Mouse (Mus musculus) induced T-regulatory cell, adult 2 months (primary cell): ENCODE results near the gene Npy4r.

Experiments
- DNase-seq: peaks from one replicate; pipeline ENCODE4 v3.0.0-alpha.2; 2012; ENCODE audit warnings: low read depth

Gene Npy4r

GRCm38 (mm10) chr14:34152342-34152741 lies at the start of gene Npy4r:
TSS of gene Npy4r (minus strand) at chr14:34152489.
- no peak for DNase-seq

DNA sequence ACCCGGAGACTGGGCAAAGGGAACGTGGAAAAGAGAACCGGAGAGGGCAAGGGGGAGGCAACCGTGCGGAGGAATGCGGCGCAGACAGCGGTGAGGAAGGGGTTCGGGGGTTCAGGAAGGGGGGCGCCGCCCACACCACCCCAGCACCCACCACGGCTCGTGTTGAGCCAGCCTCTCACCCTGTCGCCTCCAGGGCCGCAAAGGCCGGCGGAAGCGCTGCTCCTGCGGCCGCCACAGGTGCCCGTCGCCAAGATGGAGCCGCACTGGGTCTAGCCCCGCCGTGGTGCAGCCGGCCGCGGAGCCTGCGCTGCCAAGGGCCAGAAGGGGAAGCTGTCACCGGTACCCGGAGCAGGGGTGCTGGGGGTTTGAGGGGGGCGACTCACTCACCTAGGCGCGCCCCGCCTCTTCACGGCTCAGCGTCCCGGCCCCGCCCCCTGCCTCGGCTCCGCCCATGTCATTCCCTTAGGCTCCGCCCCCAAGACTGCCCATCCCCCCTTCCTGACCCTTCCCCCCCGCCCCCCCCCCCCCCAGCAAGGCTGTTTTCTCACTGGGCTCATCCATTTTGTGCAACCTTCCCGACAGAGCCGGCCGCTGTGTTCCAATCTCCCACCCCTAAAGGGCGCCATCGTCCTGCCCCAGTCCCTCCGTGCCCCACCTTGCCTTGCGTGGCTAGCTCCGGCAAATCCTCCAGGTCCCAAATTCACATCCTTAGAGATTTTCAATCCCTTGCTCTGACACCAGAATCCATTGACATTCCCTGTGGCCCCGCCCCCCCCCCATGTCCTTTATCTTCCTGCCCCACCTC lies 49.1 kb upstream of the Npy4r start, which contains the start of gene Gprin2:
Gene Gprin2 (minus strand): TSS at position 423 of the 805 bp plus-strand sequence.
- peak; percentile 6 for DNase-seq

- DNase-seq, result no peak
Measured at GRCm38 (mm10) chr14:34200738-34201230, 48.5 kb upstream of the Npy4r start.

DNA sequence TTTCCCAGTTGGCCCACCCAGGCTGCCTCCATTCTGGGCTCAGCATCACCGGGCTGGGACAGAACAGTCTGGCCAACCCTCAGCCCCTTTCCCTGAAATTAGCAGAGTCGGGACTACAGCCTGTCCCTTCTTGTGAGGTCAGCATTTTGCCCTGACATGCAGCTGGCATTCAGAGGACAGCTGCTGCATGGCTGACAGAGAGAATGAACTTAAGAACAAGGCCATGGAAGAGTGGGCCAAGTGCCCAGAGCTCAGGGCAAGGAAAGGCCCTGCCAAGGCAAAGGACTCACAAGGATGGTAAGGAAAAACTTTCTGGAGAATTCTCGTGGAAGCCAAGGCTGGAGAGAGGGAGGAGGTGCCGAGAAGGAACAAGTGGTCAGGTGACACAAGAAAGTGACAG lies 44.4 kb upstream of the Npy4r start:
- DNase-seq, result no peak

DNA sequence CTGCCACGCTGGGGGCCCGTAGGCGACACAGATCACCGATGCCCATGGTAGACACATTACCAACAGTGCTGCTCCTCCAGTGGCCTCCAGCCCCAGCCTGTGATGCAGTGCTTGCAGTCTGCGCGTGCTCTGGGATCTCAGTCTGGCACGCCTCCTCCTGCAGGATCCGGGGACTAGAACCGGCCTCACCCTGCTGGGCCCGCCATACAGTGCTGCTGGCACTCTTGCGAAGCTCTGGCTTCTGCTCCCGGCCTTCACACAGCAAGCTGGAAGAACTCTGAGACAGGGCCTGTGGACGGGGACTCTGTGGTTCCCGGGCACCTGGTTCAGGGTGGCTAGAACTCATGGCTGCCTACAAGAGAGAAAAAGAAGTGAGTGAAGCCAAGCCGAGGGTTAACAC lies 43.2 kb upstream of the Npy4r start:
- DNase-seq, result no peak

- no peak for DNase-seq
Measured at GRCm38 (mm10) chr14:34193879-34194278, 41.6 kb upstream of the Npy4r start.

GRCm38 (mm10) chr14:34190361-34190760 lies 38.1 kb upstream of the Npy4r start:
- no peak for DNase-seq

DNA sequence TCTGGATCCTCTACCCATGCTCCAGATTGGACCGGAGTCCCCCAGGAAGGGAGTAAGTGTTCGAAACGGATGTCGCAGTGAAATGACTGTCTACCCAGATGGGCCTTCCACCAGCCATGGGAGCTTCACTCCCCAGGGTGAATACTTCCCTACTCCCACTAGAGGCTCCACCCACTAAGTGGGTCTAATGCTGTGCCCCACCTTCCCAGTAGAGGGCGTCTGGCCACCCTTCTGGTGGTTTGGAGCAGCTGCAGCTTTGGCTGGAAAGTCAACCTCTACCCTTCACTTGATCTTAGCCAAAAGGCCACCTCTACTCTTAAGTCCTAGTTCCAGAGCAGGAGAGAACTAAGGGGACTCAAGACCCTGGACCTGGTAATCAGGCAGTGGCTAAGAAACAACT lies 36.3 kb upstream of the Npy4r start:
- peak; percentile 57 for DNase-seq

DNA sequence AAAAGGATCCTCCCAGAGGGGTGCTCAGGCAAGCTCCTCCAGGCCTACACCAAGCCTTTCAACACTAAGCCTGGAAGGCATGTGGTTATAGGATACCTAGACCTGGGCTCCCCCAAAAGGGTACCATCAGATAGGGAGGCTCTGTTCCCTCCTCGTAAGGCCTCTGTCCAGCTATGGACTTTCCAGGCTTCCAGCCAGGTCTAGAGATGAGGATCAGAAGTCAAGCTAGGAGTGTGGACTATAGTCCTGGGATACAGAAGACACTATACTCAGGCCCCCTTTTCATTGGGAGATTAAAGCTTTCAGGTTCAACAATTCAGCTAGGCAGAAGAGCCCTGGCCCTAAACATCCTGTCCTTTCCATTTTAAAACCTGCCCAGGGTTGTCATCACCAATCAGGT lies 30.8 kb upstream of the Npy4r start:
- DNase-seq, result no peak

GRCm38 (mm10) chr14:34179351-34179750 lies 27.1 kb upstream of the Npy4r start:
- no peak for DNase-seq

- no peak for DNase-seq
Measured at GRCm38 (mm10) chr14:34171107-34171506, 18.8 kb upstream of the Npy4r start.

DNA sequence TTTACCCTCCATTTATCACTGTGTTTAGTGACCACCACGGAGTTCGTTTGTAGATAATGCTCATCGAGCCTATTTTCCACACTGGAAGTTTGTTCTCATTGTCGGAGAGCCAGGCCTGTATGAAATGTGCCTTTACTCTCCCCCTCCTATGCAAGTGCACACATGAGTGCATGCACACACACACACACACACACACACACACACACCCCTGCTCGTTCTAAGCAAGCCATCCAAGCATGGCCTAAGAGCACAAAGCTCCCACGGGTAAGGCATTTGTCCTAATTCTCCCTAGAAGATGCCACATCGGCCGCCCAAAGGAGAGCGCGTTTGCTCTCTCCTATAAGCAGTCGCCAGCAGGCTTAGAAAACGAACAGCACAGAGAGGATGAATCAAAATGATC lies 3.5 kb upstream of the Npy4r start:
- no peak for DNase-seq

- DNase-seq, result peak; percentile 54
Measured at GRCm38 (mm10) chr14:34154601-34155337, 2.5 kb upstream of the Npy4r start.

GRCm38 (mm10) chr14:34142915-34143314 lies 9.4 kb downstream of the Npy4r start:
- no peak for DNase-seq

DNA sequence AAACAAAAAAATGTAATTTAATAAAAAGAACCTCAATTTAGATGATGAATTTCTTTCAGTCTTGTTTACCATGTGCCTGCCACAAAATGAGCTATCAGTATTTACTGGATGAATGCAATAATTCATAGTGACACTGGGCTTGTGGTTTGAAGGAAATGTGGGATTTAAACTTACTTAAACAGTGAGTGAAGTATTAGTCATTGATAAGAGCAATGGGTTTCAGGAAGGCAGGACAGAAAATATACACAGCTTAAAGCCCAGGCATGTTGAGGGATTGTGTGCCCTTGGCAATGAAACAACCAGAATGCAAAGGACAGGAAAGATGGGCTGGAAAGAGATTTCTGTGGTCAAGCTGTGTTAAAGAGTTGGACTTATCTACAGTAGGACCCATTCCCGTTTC lies 10.0 kb downstream of the Npy4r start:
- DNase-seq, result no peak

- no peak for DNase-seq
Measured at GRCm38 (mm10) chr14:34139671-34140664, 12.3 kb downstream of the Npy4r start.

DNA sequence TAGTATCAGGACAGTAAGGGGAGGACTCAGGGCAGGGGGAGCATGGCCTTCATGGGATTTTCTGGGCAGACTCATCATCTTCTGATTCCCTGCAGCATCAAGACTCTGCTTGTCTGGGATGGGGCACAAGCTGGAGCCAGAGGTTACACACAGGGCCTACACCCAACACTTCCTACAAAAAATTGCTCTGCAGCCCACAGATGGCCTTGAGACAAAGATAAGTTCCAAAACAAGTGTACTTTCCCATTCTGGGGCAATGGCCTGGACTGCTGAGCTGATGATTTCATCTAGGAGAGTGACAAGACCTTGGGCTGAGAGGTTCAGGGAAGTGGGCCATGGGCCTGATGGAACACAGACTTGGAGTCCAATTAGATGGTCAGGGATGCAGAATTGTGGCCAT lies 16.9 kb downstream of the Npy4r start:
- DNase-seq, result no peak

DNA sequence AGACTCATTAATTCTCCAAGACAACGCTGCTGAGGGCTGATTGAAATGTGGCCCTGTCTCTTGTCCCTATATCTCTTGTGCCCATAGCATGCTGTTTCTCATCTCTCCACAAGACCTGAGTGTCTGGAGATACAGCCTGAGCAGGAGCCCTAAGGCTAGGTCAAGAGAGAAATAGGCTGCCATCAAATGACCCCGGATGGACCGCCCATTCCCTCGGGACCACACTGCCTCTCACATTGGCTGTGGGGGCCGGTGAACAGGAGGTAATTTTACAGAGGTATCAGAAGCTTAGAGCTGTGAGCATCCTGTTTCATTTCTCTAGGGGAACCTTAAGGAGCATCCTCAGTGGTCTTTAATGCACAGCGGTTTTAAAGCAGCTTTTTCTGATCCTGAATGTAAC lies 21.1 kb downstream of the Npy4r start:
- no peak for DNase-seq

- no peak for DNase-seq
Measured at GRCm38 (mm10) chr14:34121691-34122090, 30.6 kb downstream of the Npy4r start.

DNA sequence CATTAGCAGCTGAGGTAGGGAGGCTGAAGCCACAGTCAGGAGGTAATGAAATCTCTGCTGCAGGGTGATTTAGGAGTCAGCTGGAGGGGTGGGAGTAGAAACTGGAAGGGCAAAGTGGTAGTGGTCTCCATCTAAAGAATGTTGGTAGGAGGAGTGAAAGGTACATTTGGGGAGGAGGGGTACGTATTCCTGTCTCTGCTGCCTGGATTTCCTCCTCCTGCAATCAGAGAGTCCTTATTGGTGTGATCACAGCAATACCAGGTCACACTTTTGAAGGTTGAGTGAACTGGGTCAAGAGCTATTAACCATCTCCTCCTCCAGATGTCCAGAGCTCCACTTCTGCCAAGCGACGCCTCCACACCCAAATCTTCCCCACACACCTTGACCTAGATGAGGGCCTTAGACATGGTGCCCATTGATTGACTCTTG lies 31.4 kb downstream of the Npy4r start:
- no peak for DNase-seq

DNA sequence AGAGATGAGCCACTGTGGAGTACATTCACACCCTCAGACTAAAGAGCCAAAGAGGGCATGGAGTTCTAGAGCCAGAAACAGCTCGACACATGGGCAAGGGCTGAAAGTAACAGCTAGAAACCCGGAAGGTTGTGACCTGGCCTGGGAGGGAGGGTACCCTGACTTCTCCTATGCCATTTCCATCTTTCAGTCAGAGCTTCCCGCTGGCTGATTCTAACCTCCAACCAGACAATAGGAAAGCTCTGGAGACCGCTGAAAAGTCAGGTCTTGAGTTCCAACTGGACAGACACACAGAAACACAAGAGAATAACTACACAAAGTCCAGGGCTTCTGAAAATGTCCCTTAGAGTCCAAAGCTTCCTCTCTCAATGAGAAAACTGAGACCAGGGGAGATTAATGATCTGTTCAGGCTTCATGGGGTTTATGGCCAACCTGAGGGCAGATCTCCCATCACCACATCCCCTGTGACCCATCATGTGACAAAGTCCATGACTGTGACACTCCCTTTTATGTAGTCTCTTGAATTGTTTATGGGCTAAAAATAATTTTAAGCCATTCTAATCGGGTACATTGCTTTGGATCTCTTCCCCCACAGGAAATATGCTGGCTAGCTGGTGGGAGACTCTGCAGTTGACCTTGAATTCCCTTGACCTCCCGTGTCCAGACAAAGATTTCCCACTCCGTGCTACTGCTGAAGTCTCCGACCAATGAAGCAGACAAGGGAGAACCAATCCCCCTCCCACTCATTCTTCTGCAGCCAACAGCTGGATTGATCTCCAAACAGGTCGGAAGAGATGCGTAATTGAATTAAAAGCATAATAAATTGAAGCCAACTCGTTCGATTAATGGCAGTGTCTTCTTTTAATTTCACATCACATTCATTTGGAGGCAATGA lies 32.0 kb downstream of the Npy4r start:
- no peak for DNase-seq
